Mouse (Mus musculus): ENCODE results near the gene Evx1. TPM values are rescaled to one million over a fixed set of nuclear protein-coding genes. Genes with fewer than 3 reads are reported as not detected.

The Evx1 gene
- polyA plus RNA-seq (2015; fragmentation: Nextera tagmentation; extraction: Ambion mirVana) = not detected in 2 replicates

GRCm38 (mm10) chr6:52313391-52314303 is at the start of gene Evx1:
Gene Evx1 (plus strand): TSS chr6:52313498.

Other genes starting within 250 kb of the Evx1 start
- 0.59 and 0.88 TPM in 2 replicates for gene Hoxa1, start 155.2 kb upstream of the Evx1 start, polyA plus RNA-seq (2015; fragmentation: Nextera tagmentation; extraction: Ambion mirVana)
- gene Hoxa2, start 148.7 kb upstream of the Evx1 start, polyA plus RNA-seq (2015; fragmentation: Nextera tagmentation; extraction: Ambion mirVana) = 0.46 and 1.1 TPM in 2 replicates
- 0.10 and 0.27 TPM in 2 replicates for gene 5730596B20Rik, start 136.0 kb upstream of the Evx1 start, polyA plus RNA-seq (2015; fragmentation: Nextera tagmentation; extraction: Ambion mirVana)
- gene Hoxa4, start 121.7 kb upstream of the Evx1 start, polyA plus RNA-seq (2015; fragmentation: Nextera tagmentation; extraction: Ambion mirVana) = 3.7 and 5.5 TPM in 2 replicates
- 3.1 and 3.6 TPM in 2 replicates for gene Hoxa5, start 108.9 kb upstream of the Evx1 start, polyA plus RNA-seq (2015; fragmentation: Nextera tagmentation; extraction: Ambion mirVana)
- gene Hoxa6, start 104.8 kb upstream of the Evx1 start, polyA plus RNA-seq (2015; fragmentation: Nextera tagmentation; extraction: Ambion mirVana) = 1.7 and 1.9 TPM in 2 replicates
- 1.3 TPM in 2 replicates for gene Hoxa3, start 100.2 kb upstream of the Evx1 start, polyA plus RNA-seq (2015; fragmentation: Nextera tagmentation; extraction: Ambion mirVana)
- gene Gm28308, start 100.2 kb upstream of the Evx1 start, polyA plus RNA-seq (2015; fragmentation: Nextera tagmentation; extraction: Ambion mirVana) = not detected in 2 replicates
- 26.9 and 27.8 TPM in 2 replicates for gene Hoxa7, start 91.6 kb upstream of the Evx1 start, polyA plus RNA-seq (2015; fragmentation: Nextera tagmentation; extraction: Ambion mirVana)
- 20.2 and 20.6 TPM in 2 replicates for gene Hoxa9, start 82.4 kb upstream of the Evx1 start, polyA plus RNA-seq (2015; fragmentation: Nextera tagmentation; extraction: Ambion mirVana)
- 40.5 and 46.6 TPM in 2 replicates for gene Hoxa10, start 72.6 kb upstream of the Evx1 start, polyA plus RNA-seq (2015; fragmentation: Nextera tagmentation; extraction: Ambion mirVana)
- gene Hoxa11, start 67.7 kb upstream of the Evx1 start, polyA plus RNA-seq (2015; fragmentation: Nextera tagmentation; extraction: Ambion mirVana) = 1.4 and 3.7 TPM in 2 replicates
- gene Hoxa13, start 52.6 kb upstream of the Evx1 start, polyA plus RNA-seq (2015; fragmentation: Nextera tagmentation; extraction: Ambion mirVana) = 0.05 TPM in 1 of 2 replicates, not detected in the other

Data from skeletal muscle tissue, postnatal 0 days (tissue).